23 mouse cellular contexts compared by ENCODE assay signal in the genomic region with DNA sequence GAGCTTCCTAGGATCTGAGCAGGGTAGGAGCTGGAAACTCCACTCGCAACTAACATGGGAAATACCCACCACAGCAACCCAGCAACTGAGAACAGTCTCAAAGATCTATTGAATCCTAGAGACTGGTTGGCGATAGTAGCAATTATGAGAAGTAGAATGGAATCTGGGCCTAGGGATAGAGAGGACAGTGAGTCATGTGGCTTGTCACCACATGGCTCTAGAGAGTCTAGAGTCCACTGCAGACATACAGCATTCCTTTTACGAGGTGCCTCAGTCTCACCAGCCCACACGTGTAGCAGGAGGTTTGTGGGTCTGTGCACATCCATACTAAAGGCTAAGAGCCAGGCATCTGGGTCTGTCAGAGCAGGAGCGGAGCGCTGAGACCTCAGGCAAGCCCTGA. TPM values are rescaled to one million over a fixed set of nuclear protein-coding genes. Genes with fewer than 3 reads are reported as not detected.
DNase-seq lines count a peak whose midpoint lies in the region; ATAC-seq and TF ChIP-seq lines count a peak whose summit lies in the region.
"Had no signal": no experiment of that assay in that cellular context is flagged by ENCODE, and none has a peak within 500 bp of the region (broad histone marks: within the 10 kb centered on the region; RNA-seq: fewer than 3 reads in every experiment).

No protein-coding gene starts in this region.

- WGBS in forebrain, embryonic 10.5 days, result 89% methylated on average over 6 of the region's 6 CpGs
- 83% methylated on average over 6 of the region's 6 CpGs for WGBS in forebrain, embryonic 16.5 days
- 86% methylated on average over 6 of the region's 6 CpGs for WGBS in midbrain, embryonic 11.5 days
- WGBS in midbrain, embryonic 14.5 days, result 88% methylated on average over 6 of the region's 6 CpGs
- WGBS in intestine, postnatal 0 days, result 75% methylated on average over 6 of the region's 6 CpGs

- no peak for TF ChIP-seq CTCF in intestine, postnatal 0 days (IDR thresholded peaks at IDR 0.05; ENCODE audit: low read depth)

- H3K4me2 ChIP-seq in forebrain, embryonic 16.5 days (ENCODE audit: low read length), result no peak overlapping the region
- H3K4me2 ChIP-seq in midbrain, embryonic 11.5 days, result no peak overlapping the region
- no peak overlapping the region for H3K4me2 ChIP-seq in midbrain, embryonic 14.5 days (ENCODE audit: low read length)
- no peak overlapping the region for H3K4me2 ChIP-seq in intestine, postnatal 0 days (replicated peaks; ENCODE audit: low read depth)
- H3K4me2 ChIP-seq: heart, embryonic 12.5 days; heart, embryonic 15.5 days had no signal

- ATAC-seq in forebrain, embryonic 16.5 days, result no peak
- no peak for ATAC-seq in midbrain, embryonic 11.5 days (ENCODE audit: low FRiP score)
- no peak for ATAC-seq in midbrain, embryonic 14.5 days (ENCODE audit: low FRiP score, low TSS enrichment)
- peak; percentile 68; the same call in 1 of the 2 replicates for ATAC-seq in intestine, postnatal 0 days
- no peak for ATAC-seq in megakaryocyte progenitor cell, adult 5-6 weeks (replicated peaks; ENCODE audit: poor library complexity)
- ATAC-seq: activated CD4-positive, CD25-positive, alpha-beta regulatory T cell, adult 4 months; forebrain, embryonic 14.5 days; hindbrain, postnatal 0 days; inflammation-experienced regulatory T-cells, adult 6 months had no signal

- no peaks in the 10 kb centered on the region for H3K36me3 ChIP-seq in forebrain, embryonic 10.5 days (replicated peaks)
- H3K36me3 ChIP-seq in forebrain, embryonic 16.5 days (ENCODE audit: control insufficient read depth, insufficient read depth), result no peaks in the 10 kb centered on the region
- H3K36me3 ChIP-seq in midbrain, embryonic 11.5 days (ENCODE audit: control insufficient read depth, insufficient read depth, low read length), result no peaks in the 10 kb centered on the region
- H3K36me3 ChIP-seq in midbrain, embryonic 14.5 days (ENCODE audit: control insufficient read depth, insufficient read depth, low read length), result no peaks in the 10 kb centered on the region; the same call in 1 of the 2 replicates
- H3K36me3 ChIP-seq in intestine, postnatal 0 days (ENCODE audit: control insufficient read depth, insufficient read depth), result no peaks in the 10 kb centered on the region
- H3K36me3 ChIP-seq: heart, embryonic 12.5 days; heart, embryonic 15.5 days; hindbrain, embryonic 10.5 days had no signal

- H3K9me3 ChIP-seq in forebrain, embryonic 10.5 days, result no peaks in the 10 kb centered on the region
- no peaks in the 10 kb centered on the region for H3K9me3 ChIP-seq in forebrain, embryonic 16.5 days (ENCODE audit: control insufficient read depth, low read length)
- H3K9me3 ChIP-seq in midbrain, embryonic 11.5 days (ENCODE audit: control insufficient read depth, low read length), result no peaks in the 10 kb centered on the region
- H3K9me3 ChIP-seq in midbrain, embryonic 14.5 days (ENCODE audit: control insufficient read depth, low read length), result no peaks in the 10 kb centered on the region
- H3K9me3 ChIP-seq in intestine, postnatal 0 days (ENCODE audit: control insufficient read depth), result no peaks in the 10 kb centered on the region
- H3K9me3 ChIP-seq: heart, embryonic 12.5 days; heart, embryonic 15.5 days; hindbrain, embryonic 10.5 days had no signal

- H3K9ac ChIP-seq in forebrain, embryonic 16.5 days (replicated peaks; ENCODE audit: low read depth, low read length), result no peak overlapping the region
- no peak overlapping the region for H3K9ac ChIP-seq in midbrain, embryonic 11.5 days (ENCODE audit: low read length)
- no peak overlapping the region for H3K9ac ChIP-seq in midbrain, embryonic 14.5 days (replicated peaks; ENCODE audit: low read length)
- H3K9ac ChIP-seq in intestine, postnatal 0 days (ENCODE audit: low read depth, low read length), result no peak overlapping the region
- H3K9ac ChIP-seq: heart, embryonic 12.5 days; heart, embryonic 15.5 days had no signal

- peaks cover 22% of the 10 kb centered on the region for H3K4me1 ChIP-seq in forebrain, embryonic 10.5 days
- peaks cover 8% of the 10 kb centered on the region; the same call in 1 of the 2 replicates for H3K4me1 ChIP-seq in forebrain, embryonic 16.5 days (replicated peaks; ENCODE audit: control insufficient read depth, insufficient read depth, low read length)
- no peaks in the 10 kb centered on the region for H3K4me1 ChIP-seq in midbrain, embryonic 11.5 days (ENCODE audit: control insufficient read depth, insufficient read depth, low read length)
- H3K4me1 ChIP-seq in midbrain, embryonic 14.5 days (ENCODE audit: control insufficient read depth, insufficient read depth, low read length), result no peaks in the 10 kb centered on the region
- H3K4me1 ChIP-seq in intestine, postnatal 0 days (replicated peaks; ENCODE audit: control insufficient read depth, insufficient read depth, low read length), result 0 out of 2 replicates have a peak, but pooled peaks cover 4% of the 10 kb centered on the region
- H3K4me1 ChIP-seq: heart, embryonic 12.5 days; heart, embryonic 15.5 days; hindbrain, embryonic 10.5 days had no signal

- no peaks in the 10 kb centered on the region for H3K27me3 ChIP-seq in forebrain, embryonic 10.5 days (ENCODE audit: poor library complexity, severe bottlenecking)
- no peaks in the 10 kb centered on the region for H3K27me3 ChIP-seq in forebrain, embryonic 16.5 days (replicated peaks; ENCODE audit: control insufficient read depth, insufficient read depth, low read length)
- H3K27me3 ChIP-seq in midbrain, embryonic 11.5 days (ENCODE audit: control insufficient read depth, insufficient read depth, low read length), result no peaks in the 10 kb centered on the region
- H3K27me3 ChIP-seq in midbrain, embryonic 14.5 days (ENCODE audit: control insufficient read depth, insufficient read depth, low read length), result no peaks in the 10 kb centered on the region
- H3K27me3 ChIP-seq in intestine, postnatal 0 days (replicated peaks; ENCODE audit: control insufficient read depth, insufficient read depth, low read length), result no peaks in the 10 kb centered on the region
- H3K27me3 ChIP-seq: heart, embryonic 15.5 days had no signal

- H3K27ac ChIP-seq in forebrain, embryonic 10.5 days, result peak overlapping the region; percentile 17; the same call in 1 of the 2 replicates
- H3K27ac ChIP-seq in forebrain, embryonic 16.5 days (ENCODE audit: low read length), result no peak overlapping the region
- H3K27ac ChIP-seq in midbrain, embryonic 11.5 days (ENCODE audit: low read depth, low read length), result no peak overlapping the region
- H3K27ac ChIP-seq in midbrain, embryonic 14.5 days (replicated peaks; ENCODE audit: low read depth, low read length), result no peak overlapping the region
- H3K27ac ChIP-seq in intestine, postnatal 0 days (ENCODE audit: low read depth, low read length), result no peak overlapping the region
- H3K27ac ChIP-seq: heart, embryonic 15.5 days; hindbrain, embryonic 10.5 days; hindbrain, postnatal 0 days had no signal

- no peak overlapping the region for H3K4me3 ChIP-seq in forebrain, embryonic 10.5 days
- no peak overlapping the region for H3K4me3 ChIP-seq in forebrain, embryonic 16.5 days (replicated peaks; ENCODE audit: low read length)
- no peak overlapping the region for H3K4me3 ChIP-seq in midbrain, embryonic 11.5 days (ENCODE audit: low read depth, low read length)
- no peak overlapping the region for H3K4me3 ChIP-seq in midbrain, embryonic 14.5 days (replicated peaks; ENCODE audit: low read depth, low read length)
- no peak overlapping the region for H3K4me3 ChIP-seq in intestine, postnatal 0 days (ENCODE audit: low read depth, low read length)
- H3K4me3 ChIP-seq: heart, embryonic 12.5 days; heart, embryonic 15.5 days; hindbrain, embryonic 10.5 days had no signal

- DNase-seq in forebrain, embryonic 10.5 days (ENCODE audit: extremely low spot score, low spot score), result no peak
- peak; percentile 74 for DNase-seq in midbrain, embryonic 11.5 days (ENCODE audit: low spot score, missing footprints)
- DNase-seq in midbrain, embryonic 14.5 days, result no peak
- DNase-seq: adrenal gland, adult 8-10 months; adrenal gland, postnatal 25 days; cerebellum, adult 11-12 months; cerebellum, adult 9-10 months; cerebellum, postnatal 14 days; gastrocnemius, postnatal 25 days; heart, adult 18-20 months; heart, postnatal 10 days; heart, postnatal 36 days had no signal

RNA-seq across cellular contexts. Expression of gene Rgs9, which starts 59.3 kb away (rescaled TPM):
- polyA plus RNA-seq in forebrain, embryonic 10.5 days (2016; fragmentation: Nextera tagmentation; extraction: Ambion mirVana), result 1.3 and 2.0 TPM in 2 replicates
- polyA plus RNA-seq in forebrain, embryonic 16.5 days (2015; fragmentation: Nextera tagmentation; extraction: Ambion mirVana), result 8.0 and 9.7 TPM in 2 replicates
- 1.6 and 1.7 TPM in 2 replicates for polyA plus RNA-seq in midbrain, embryonic 11.5 days (2014; fragmentation: Nextera tagmentation; extraction: Ambion mirVana)
- 9.7 and 12.4 TPM in 2 replicates for polyA plus RNA-seq in midbrain, embryonic 14.5 days (2014; fragmentation: Nextera tagmentation; extraction: Ambion mirVana)
- 2.6 and 2.8 TPM in 2 replicates for polyA plus RNA-seq in intestine, postnatal 0 days (2015; fragmentation: Nextera tagmentation; extraction: Ambion mirVana)
- total RNA-seq in megakaryocyte progenitor cell, adult 5-6 weeks (2015), result 0.77 TPM in 1 of 2 replicates, not detected in the other
- 0.07 TPM in 1 of 2 replicates, not detected in the other for total RNA-seq in megakaryocyte progenitor cell, adult 5-6 weeks (2017)
- total RNA-seq: gastrocnemius, adult 8-10 months had no signal
